Mouse (Mus musculus): ENCODE data around the gene Zfp566.

DNA sequence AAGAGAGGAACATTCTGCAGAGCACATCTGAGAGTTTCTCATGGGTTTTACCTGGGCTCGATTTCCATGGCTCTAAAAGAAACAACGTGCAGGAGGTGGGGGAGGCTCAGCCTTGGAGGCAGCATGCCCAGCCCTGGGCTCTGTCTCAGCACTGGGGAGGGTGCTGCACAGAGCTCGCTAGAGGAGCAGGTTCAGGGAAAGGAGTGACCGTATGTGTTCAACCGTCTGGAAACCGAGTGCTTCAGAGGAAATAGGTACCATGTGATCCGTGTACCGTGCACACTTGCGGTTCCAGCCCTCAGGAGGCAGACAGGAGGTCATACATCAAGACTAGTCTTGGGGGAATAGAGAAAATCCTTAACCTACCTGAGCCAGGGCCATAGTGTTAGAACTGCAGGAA, 46.0 kb downstream of the Zfp566 start:
- TF ChIP-seq CTCF (IDR thresholded peaks at IDR 0.05; ENCODE audit: control insufficient read depth, insufficient read depth, low read length) (no peak), POLR2A (IDR thresholded peaks at IDR 0.05; ENCODE audit: borderline replicate concordance, control insufficient read depth, low read depth, low read length) (no peak)

Data from bone marrow, adult 2 months (tissue).